Mouse (Mus musculus): ENCODE measurements around the gene Accsl. TPM values are rescaled to one million over a fixed set of nuclear protein-coding genes. Genes with fewer than 3 reads are reported as not detected.

Gene Accsl
- polyA plus RNA-seq (2015; fragmentation: Nextera tagmentation; extraction: Ambion mirVana): 0.63 and 0.73 TPM in 2 replicates

- Histone ChIP-seq H3K4me3 (replicated peaks; ENCODE audit: low read length) (no peak within 1 kb of the TSS), H3K9ac (replicated peaks; ENCODE audit: low read depth, low read length) (no peak within 1 kb of the TSS), H3K4me1 (replicated peaks; ENCODE audit: control insufficient read depth, insufficient read depth, low read length) (peaks cover 8% of the 10 kb centered on the region), H3K27me3 (replicated peaks; ENCODE audit: control insufficient read depth, insufficient read depth, low read length) (no peaks in the 10 kb centered on the region), H3K27ac (ENCODE audit: low read length) (no peak within 1 kb of the TSS), H3K36me3 (ENCODE audit: control insufficient read depth, insufficient read depth) (no peaks in the 10 kb centered on the region), H3K4me2 (ENCODE audit: low read length) (no peak within 1 kb of the TSS), H3K9me3 (ENCODE audit: control insufficient read depth, low read length) (no peaks in the 10 kb centered on the region)
- WGBS: 52% methylated on average over 7 of the region's 7 CpGs
- ATAC-seq: no peak
Observed at GRCm38 (mm10) chr2:93869107-93869600, at the start of gene Accsl. Gene Accsl, minus strand, starts transcription at chr2:93869157.

DNA sequence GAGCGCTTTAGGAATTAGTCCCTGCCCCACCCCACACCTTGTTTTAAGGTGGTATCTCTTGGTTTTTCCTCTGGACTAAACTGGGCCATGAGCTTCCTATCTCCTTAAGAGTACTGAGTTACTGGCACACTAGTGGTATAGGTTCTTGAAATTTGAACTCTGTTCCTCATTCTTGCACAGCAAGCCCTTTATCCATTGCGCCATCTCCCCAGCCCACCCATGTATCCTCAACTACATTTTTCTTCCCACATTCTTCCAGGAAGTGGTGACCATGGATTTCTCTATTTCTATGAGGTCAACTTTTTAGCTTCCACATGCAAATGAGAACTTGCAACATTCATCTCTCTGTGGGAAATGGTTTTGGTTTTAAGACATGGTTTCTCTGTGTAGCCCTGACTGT, 44.6 kb upstream of the Accsl start:
- H3K9ac ChIP-seq (replicated peaks; ENCODE audit: low read depth, low read length): no peak overlapping the region
- H3K36me3 ChIP-seq (ENCODE audit: control insufficient read depth, insufficient read depth): no peaks in the 10 kb centered on the region
- no peaks in the 10 kb centered on the region for H3K4me1 ChIP-seq (replicated peaks; ENCODE audit: control insufficient read depth, insufficient read depth, low read length)
- no peak overlapping the region for H3K4me2 ChIP-seq (ENCODE audit: low read length)
- 0 out of 2 replicates have a peak, but pooled peaks cover 2% of the 10 kb centered on the region for H3K27me3 ChIP-seq (replicated peaks; ENCODE audit: control insufficient read depth, insufficient read depth, low read length)
- H3K9me3 ChIP-seq (ENCODE audit: control insufficient read depth, low read length): no peaks in the 10 kb centered on the region
- H3K27ac ChIP-seq (ENCODE audit: low read length): no peak overlapping the region
- no peak for ATAC-seq
- 92% methylated on average over 2 of the region's 2 CpGs for WGBS
- no peak overlapping the region for H3K4me3 ChIP-seq (replicated peaks; ENCODE audit: low read length)

GRCm38 (mm10) chr2:93911942-93912341, 43.0 kb upstream of the Accsl start:
- ATAC-seq: no peak; the same call in 1 of the 2 replicates
- Histone ChIP-seq H3K9me3 (ENCODE audit: control insufficient read depth, low read length) (no peaks in the 10 kb centered on the region), H3K9ac (replicated peaks; ENCODE audit: low read depth, low read length) (no peak overlapping the region), H3K27ac (ENCODE audit: low read length) (no peak overlapping the region), H3K4me2 (ENCODE audit: low read length) (no peak overlapping the region), H3K27me3 (replicated peaks; ENCODE audit: control insufficient read depth, insufficient read depth, low read length) (0 out of 2 replicates have a peak, but pooled peaks cover 2% of the 10 kb centered on the region), H3K4me3 (replicated peaks; ENCODE audit: low read length) (no peak overlapping the region), H3K4me1 (replicated peaks; ENCODE audit: control insufficient read depth, insufficient read depth, low read length) (peaks cover 15% of the 10 kb centered on the region), H3K36me3 (ENCODE audit: control insufficient read depth, insufficient read depth) (no peaks in the 10 kb centered on the region)
- WGBS: 62% methylated on average over 10 of the region's 10 CpGs

DNA sequence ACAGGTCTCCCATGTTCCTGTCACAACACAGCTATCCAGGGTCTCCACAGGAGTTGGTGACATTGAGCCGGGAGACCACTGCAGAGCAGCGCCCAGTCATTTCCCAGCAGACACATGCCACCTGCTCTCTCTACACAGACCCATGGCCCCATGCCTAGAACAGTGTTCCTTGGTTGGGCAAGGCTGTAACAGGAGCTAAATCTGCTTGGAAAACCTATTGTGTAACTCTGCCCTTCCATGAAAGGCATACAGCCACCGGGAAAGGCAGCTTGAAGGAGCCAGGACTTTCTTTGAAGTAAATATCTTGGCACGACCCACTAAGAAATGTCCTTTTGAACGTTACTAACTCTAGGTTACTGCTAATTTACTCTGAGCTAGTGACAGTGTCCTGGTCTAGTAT, 40.8 kb upstream of the Accsl start:
- peak; percentile 21; the same call in 1 of the 2 replicates for ATAC-seq
- 48% methylated on average over 5 of the region's 5 CpGs for WGBS
- H3K36me3 ChIP-seq (ENCODE audit: control insufficient read depth, insufficient read depth): no peaks in the 10 kb centered on the region

DNA sequence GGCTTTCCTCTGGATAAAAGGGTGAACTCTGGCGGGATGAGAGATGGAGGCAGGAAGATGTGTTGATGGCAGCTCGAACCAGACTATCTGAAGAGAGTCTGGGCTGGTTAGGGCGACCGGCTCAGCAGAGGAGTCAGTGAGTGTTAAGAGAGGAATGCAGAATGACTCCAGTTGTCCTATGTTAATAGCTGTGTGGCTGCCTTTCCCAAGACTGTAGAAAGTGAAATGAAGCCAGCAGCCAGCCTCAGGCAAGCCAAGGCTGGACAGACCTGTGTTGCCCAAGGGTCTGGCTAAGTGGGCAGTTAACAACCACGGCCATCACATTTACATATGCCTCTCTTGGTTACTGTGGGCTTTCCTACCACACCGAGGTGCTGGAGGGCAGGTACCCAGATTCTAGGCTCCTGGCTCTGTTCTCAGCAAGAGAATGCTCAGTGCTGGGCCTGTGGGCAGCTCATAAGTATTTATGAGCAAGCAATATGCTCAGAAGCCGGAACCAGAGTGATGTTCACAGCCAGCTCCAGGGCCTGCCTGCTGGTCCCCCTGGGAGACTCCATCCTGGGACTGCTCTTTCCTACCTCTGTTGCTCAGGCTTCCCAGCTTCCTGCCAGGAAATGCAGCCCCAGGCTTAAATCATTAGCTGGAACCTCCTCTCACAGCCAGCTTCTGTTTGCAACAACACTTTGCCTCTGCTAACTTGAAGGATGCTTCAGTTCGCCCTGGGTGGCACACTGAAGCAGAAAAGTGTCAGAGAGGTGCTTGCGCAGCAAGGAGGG, 38.8 kb upstream of the Accsl start:
- no peak overlapping the region for H3K4me3 ChIP-seq (replicated peaks; ENCODE audit: low read length)
- H3K27me3 ChIP-seq (replicated peaks; ENCODE audit: control insufficient read depth, insufficient read depth, low read length): no peaks in the 10 kb centered on the region
- no peaks in the 10 kb centered on the region for H3K36me3 ChIP-seq (ENCODE audit: control insufficient read depth, insufficient read depth)
- H3K4me2 ChIP-seq (ENCODE audit: low read length): no peak overlapping the region
- no peak overlapping the region for H3K9ac ChIP-seq (replicated peaks; ENCODE audit: low read depth, low read length)
- ATAC-seq: peak; percentile 53
- H3K9me3 ChIP-seq (ENCODE audit: control insufficient read depth, low read length): no peaks in the 10 kb centered on the region
- H3K27ac ChIP-seq (ENCODE audit: low read length): peak overlapping the region; percentile 24; the same call in 1 of the 2 replicates
- H3K4me1 ChIP-seq (replicated peaks; ENCODE audit: control insufficient read depth, insufficient read depth, low read length): peaks cover 18% of the 10 kb centered on the region
- WGBS: 63% methylated on average over 9 of the region's 9 CpGs

More for the DNA sequence above, 40.8 kb upstream of the Accsl start:
- H3K27ac ChIP-seq (ENCODE audit: low read length): no peak overlapping the region
- no peaks in the 10 kb centered on the region for H3K27me3 ChIP-seq (replicated peaks; ENCODE audit: control insufficient read depth, insufficient read depth, low read length)
- H3K4me2 ChIP-seq (ENCODE audit: low read length): no peak overlapping the region
- H3K4me3 ChIP-seq (replicated peaks; ENCODE audit: low read length): no peak overlapping the region
- H3K9me3 ChIP-seq (ENCODE audit: control insufficient read depth, low read length): no peaks in the 10 kb centered on the region
- peaks cover 18% of the 10 kb centered on the region for H3K4me1 ChIP-seq (replicated peaks; ENCODE audit: control insufficient read depth, insufficient read depth, low read length)
- H3K9ac ChIP-seq (replicated peaks; ENCODE audit: low read depth, low read length): no peak overlapping the region

DNA sequence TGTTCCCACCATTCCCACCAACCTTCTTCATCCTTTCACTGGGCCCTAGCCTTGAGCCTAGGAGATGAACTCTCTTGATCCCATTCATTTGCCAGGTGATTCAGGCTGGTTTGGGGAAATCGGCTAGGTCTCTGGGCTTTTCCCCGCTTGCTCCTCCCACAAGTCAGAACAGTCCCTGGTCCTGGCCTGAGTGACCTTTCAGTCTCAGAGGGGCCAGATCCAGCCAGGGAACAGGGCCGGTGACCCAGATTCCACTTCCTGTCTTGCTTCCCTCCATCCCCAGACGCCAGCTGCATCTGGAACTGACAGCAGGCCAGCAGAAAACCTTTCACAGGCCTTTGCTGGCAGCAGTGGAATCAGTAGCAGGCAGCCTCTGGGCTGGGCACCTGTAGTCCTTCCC, 37.4 kb upstream of the Accsl start:
- 44% methylated on average over 4 of the region's 4 CpGs for WGBS
- Histone ChIP-seq H3K4me3 (replicated peaks; ENCODE audit: low read length) (no peak overlapping the region), H3K9me3 (ENCODE audit: control insufficient read depth, low read length) (no peaks in the 10 kb centered on the region), H3K36me3 (ENCODE audit: control insufficient read depth, insufficient read depth) (no peaks in the 10 kb centered on the region), H3K4me1 (replicated peaks; ENCODE audit: control insufficient read depth, insufficient read depth, low read length) (peaks cover 18% of the 10 kb centered on the region), H3K9ac (replicated peaks; ENCODE audit: low read depth, low read length) (no peak overlapping the region), H3K27me3 (replicated peaks; ENCODE audit: control insufficient read depth, insufficient read depth, low read length) (no peaks in the 10 kb centered on the region), H3K4me2 (ENCODE audit: low read length) (no peak overlapping the region), H3K27ac (ENCODE audit: low read length) (no peak overlapping the region)
- ATAC-seq: no peak

DNA sequence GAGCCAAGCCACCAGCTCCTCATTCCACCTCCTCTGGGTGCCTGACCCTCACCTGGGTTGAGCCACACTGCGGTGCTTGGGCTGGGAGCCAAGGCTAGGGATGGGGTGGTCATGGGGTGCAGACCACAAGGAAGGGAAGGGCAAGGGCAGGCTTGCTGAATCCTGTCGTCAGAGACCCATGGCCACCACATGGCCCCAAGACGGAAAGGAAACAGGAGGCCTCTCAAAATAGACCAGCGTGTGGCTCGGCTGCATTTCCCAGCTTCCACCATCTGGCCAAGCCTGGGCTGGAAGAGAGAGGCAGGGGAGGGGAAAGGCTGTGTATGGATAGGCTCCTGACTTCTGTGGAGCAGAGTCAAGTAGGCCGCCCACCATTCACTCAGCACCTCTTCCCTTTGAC, 34.5 kb upstream of the Accsl start:
- 75% methylated on average over 6 of the region's 6 CpGs for WGBS

GRCm38 (mm10) chr2:93902680-93903305, 33.8 kb upstream of the Accsl start:
- H3K27ac ChIP-seq (ENCODE audit: low read length): no peak overlapping the region
- H3K9ac ChIP-seq (replicated peaks; ENCODE audit: low read depth, low read length): no peak overlapping the region
- peaks cover 11% of the 10 kb centered on the region for H3K4me1 ChIP-seq (replicated peaks; ENCODE audit: control insufficient read depth, insufficient read depth, low read length)
- H3K9me3 ChIP-seq (ENCODE audit: control insufficient read depth, low read length): no peaks in the 10 kb centered on the region
- no peak overlapping the region for H3K4me2 ChIP-seq (ENCODE audit: low read length)
- no peaks in the 10 kb centered on the region for H3K27me3 ChIP-seq (replicated peaks; ENCODE audit: control insufficient read depth, insufficient read depth, low read length)
- ATAC-seq: no peak
- H3K4me3 ChIP-seq (replicated peaks; ENCODE audit: low read length): no peak overlapping the region
- no peaks in the 10 kb centered on the region for H3K36me3 ChIP-seq (ENCODE audit: control insufficient read depth, insufficient read depth)
- WGBS: 83% methylated on average over 5 of the region's 5 CpGs

More for the DNA sequence above, 34.5 kb upstream of the Accsl start:
- Histone ChIP-seq H3K4me3 (replicated peaks; ENCODE audit: low read length) (no peak overlapping the region), H3K4me2 (ENCODE audit: low read length) (no peak overlapping the region), H3K4me1 (replicated peaks; ENCODE audit: control insufficient read depth, insufficient read depth, low read length) (peaks cover 18% of the 10 kb centered on the region), H3K27ac (ENCODE audit: low read length) (no peak overlapping the region), H3K9ac (replicated peaks; ENCODE audit: low read depth, low read length) (no peak overlapping the region), H3K27me3 (replicated peaks; ENCODE audit: control insufficient read depth, insufficient read depth, low read length) (no peaks in the 10 kb centered on the region), H3K9me3 (ENCODE audit: control insufficient read depth, low read length) (no peaks in the 10 kb centered on the region), H3K36me3 (ENCODE audit: control insufficient read depth, insufficient read depth) (no peaks in the 10 kb centered on the region)
- ATAC-seq: no peak
